Mouse (Mus musculus) forebrain, embryonic 15.5 days (tissue): ENCODE results near the gene Timm44. TPM values are rescaled to one million over a fixed set of nuclear protein-coding genes. Genes with fewer than 3 reads are reported as not detected.

Experiments
- ATAC-seq: fragments of 200-750 bp; cut with Nextera tagmentation; replicated peaks from 2 replicates; pipeline ENCODE4 v1.8.0; 2017; ENCODE audit warnings: mild to moderate bottlenecking, moderate TSS enrichment, moderate library complexity
- H3K27ac ChIP-seq: fragments of 300-500 bp; sonication (generic); replicated peaks from 2 replicates; pipeline ENCODE4 v1.5.1; 2015; ENCODE audit warnings: mild to moderate bottlenecking, inconsistent platforms
- H3K27me3 ChIP-seq: fragments of 300-500 bp; sonication (generic); 2 replicates; pipeline ENCODE4 v1.6.1; 2015; ENCODE audit warnings: inconsistent platforms
- H3K36me3 ChIP-seq: fragments of 300-500 bp; sonication (generic); 2 replicates; pipeline ENCODE4 v1.6.1; 2015; ENCODE audit warnings: mild to moderate bottlenecking, inconsistent platforms
- H3K4me1 ChIP-seq: fragments of 300-500 bp; sonication (generic); 2 replicates; pipeline ENCODE4 v1.6.1; 2015; ENCODE audit warnings: inconsistent platforms
- H3K4me2 ChIP-seq: fragments of 300-500 bp; sonication (generic); replicated peaks from 2 replicates; pipeline ENCODE4 v1.6.1; 2015; ENCODE audit warnings: mild to moderate bottlenecking, inconsistent platforms
- H3K4me3 ChIP-seq: fragments of 300-500 bp; sonication (generic); 2 replicates; pipeline ENCODE4 v1.5.1; 2015; ENCODE audit warnings: mild to moderate bottlenecking, inconsistent platforms
- H3K9ac ChIP-seq: fragments of 300-500 bp; sonication (generic); replicated peaks from 2 replicates; pipeline ENCODE4 v1.6.1; 2015; ENCODE audit warnings: mild to moderate bottlenecking, inconsistent platforms
- H3K9me3 ChIP-seq: fragments of 300-500 bp; sonication (generic); 2 replicates; pipeline ENCODE4 v1.6.1; 2016; ENCODE audit warnings: inconsistent platforms
- WGBS: fragments of 180-500 bp; shearing (Covaris S2); methylation state at CpG from one replicate; pipeline ENCODE4 v1.1.7; 2015; ENCODE audit warnings: mixed read lengths; 5-methylcytosine and 5-hydroxymethylcytosine counted together
- polyA plus RNA-seq: library from polyadenylated mRNA; unstranded; fragments of >200 nt; fragmentation: Nextera tagmentation; extraction: Ambion mirVana; gene quantifications from 2 replicates; pipeline ENCODE4 v1.2.1, GENCODE M21; 2015

The Timm44 gene
- polyA plus RNA-seq, 1 experiment from 2014 or later: 43.3 TPM

DNA sequence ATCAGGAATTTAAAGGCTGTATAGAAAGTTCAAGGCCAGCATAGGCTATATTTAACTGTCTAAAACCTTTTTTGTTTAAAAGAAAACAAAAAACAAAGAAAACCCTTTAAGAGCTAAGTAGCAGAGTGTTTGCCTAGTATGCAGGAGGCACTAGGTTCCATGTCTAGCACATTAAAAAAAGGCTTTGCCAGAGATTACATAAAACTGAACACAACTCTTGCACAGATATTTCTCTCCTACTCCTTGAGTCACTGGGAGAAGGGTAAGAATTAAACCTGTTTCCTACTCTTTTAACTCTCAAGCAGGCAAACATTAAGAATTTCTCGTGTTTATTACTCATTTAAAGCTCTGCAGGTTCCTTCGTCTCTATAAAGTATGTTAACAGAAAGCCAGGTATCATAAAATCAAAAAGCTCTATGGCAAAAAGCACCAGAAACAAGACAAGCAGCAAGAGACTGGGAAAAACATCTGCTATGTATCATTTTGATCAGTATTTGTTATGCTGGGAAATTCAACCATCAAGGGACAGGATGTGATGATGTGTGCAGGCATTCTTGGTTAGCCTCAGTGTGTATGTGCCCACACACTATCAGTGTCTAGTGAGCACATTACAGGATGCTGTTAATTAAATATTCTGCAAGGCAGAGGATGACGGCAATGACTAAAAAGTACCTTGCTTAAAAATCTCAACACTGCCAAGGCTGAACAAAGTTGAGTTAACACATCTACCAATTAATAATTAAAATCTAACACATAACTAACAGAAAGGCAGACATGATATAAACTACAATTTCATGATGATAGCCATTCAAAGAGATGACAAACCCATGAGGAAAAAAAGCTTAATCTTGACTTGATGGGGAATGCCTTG is 37.8 kb upstream of the Timm44 start:
- H3K9ac ChIP-seq: no peak overlapping the region
- no peak overlapping the region for H3K4me3 ChIP-seq
- ATAC-seq: no peak
- no peak overlapping the region for H3K4me2 ChIP-seq
- no peaks in the 10 kb centered on the region for H3K9me3 ChIP-seq
- 74% methylated on average over 3 of the region's 3 CpGs for WGBS
- H3K36me3 ChIP-seq: peaks cover 28% of the 10 kb centered on the region
- no peak overlapping the region for H3K27ac ChIP-seq
- 0 out of 2 replicates have a peak, but pooled peaks cover 5% of the 10 kb centered on the region for H3K4me1 ChIP-seq
- H3K27me3 ChIP-seq: no peaks in the 10 kb centered on the region

GRCm38 (mm10) chr8:4312104-4312503 is 36.4 kb upstream of the Timm44 start:
- no peak for ATAC-seq
- H3K4me1 ChIP-seq: 0 out of 2 replicates have a peak, but pooled peaks cover 2% of the 10 kb centered on the region

GRCm38 (mm10) chr8:4305838-4306237 is 30.1 kb upstream of the Timm44 start:
- no peaks in the 10 kb centered on the region for H3K4me1 ChIP-seq
- H3K4me3 ChIP-seq: no peak overlapping the region
- H3K9ac ChIP-seq: no peak overlapping the region
- H3K27ac ChIP-seq: no peak overlapping the region
- no peak for ATAC-seq
- 94% methylated on average over 2 of the region's 2 CpGs for WGBS
- H3K4me2 ChIP-seq: no peak overlapping the region
- no peaks in the 10 kb centered on the region for H3K9me3 ChIP-seq
- H3K27me3 ChIP-seq: no peaks in the 10 kb centered on the region
- H3K36me3 ChIP-seq: peaks cover 91% of the 10 kb centered on the region

More at GRCm38 (mm10) chr8:4312104-4312503, 36.4 kb upstream of the Timm44 start:
- H3K36me3 ChIP-seq: peaks cover 40% of the 10 kb centered on the region
- H3K4me3 ChIP-seq: no peak overlapping the region
- H3K9ac ChIP-seq: no peak overlapping the region
- no peak overlapping the region for H3K4me2 ChIP-seq
- H3K27me3 ChIP-seq: no peaks in the 10 kb centered on the region
- H3K27ac ChIP-seq: no peak overlapping the region
- no peaks in the 10 kb centered on the region for H3K9me3 ChIP-seq

- Histone ChIP-seq H3K9ac (no peak overlapping the region), H3K27ac (no peak overlapping the region), H3K4me1 (no peaks in the 10 kb centered on the region), H3K4me2 (no peak overlapping the region), H3K4me3 (no peak overlapping the region), H3K36me3 (peaks cover 89% of the 10 kb centered on the region), H3K9me3 (no peaks in the 10 kb centered on the region), H3K27me3 (no peaks in the 10 kb centered on the region)
- ATAC-seq: no peak
- WGBS: 84% methylated on average over 3 of the region's 3 CpGs
Observed at GRCm38 (mm10) chr8:4304124-4304547, 28.4 kb upstream of the Timm44 start.

DNA sequence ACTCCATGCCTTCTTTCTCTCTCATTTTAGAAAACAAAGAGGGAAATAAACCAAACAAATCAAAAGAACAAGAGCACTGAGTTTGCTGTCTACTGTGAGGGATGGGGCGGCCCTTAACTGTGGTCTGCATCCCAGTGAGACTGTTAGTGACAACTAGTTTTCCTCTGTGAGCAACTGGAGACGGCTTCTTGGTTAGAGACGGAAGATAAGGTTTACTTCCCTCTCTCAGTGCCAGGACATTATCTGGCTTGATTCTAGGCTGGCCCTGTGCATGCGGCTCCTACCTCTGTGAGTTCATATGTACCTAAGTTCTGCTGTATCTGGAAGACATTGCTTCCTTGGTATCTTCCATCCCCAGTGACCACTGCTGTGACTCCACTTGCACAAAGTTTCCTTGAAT is 22.1 kb upstream of the Timm44 start:
- H3K4me3 ChIP-seq: no peak overlapping the region
- ATAC-seq: no peak
- H3K27me3 ChIP-seq: no peaks in the 10 kb centered on the region
- 96% methylated on average over 4 of the region's 4 CpGs for WGBS
- H3K9ac ChIP-seq: no peak overlapping the region
- H3K9me3 ChIP-seq: no peaks in the 10 kb centered on the region
- H3K4me1 ChIP-seq: no peaks in the 10 kb centered on the region
- peaks cover 88% of the 10 kb centered on the region for H3K36me3 ChIP-seq
- no peak overlapping the region for H3K4me2 ChIP-seq
- H3K27ac ChIP-seq: no peak overlapping the region

- no peak overlapping the region for H3K4me2 ChIP-seq
- ATAC-seq: no peak
- H3K36me3 ChIP-seq: peaks cover 89% of the 10 kb centered on the region
Observed at GRCm38 (mm10) chr8:4292738-4293137, 17.0 kb upstream of the Timm44 start.

GRCm38 (mm10) chr8:4276111-4276465 is 375 bp upstream of the Timm44 start:
- peak overlapping the region; percentile 63 for H3K4me3 ChIP-seq
- no peaks in the 10 kb centered on the region for H3K27me3 ChIP-seq
- H3K9ac ChIP-seq: peak overlapping the region; percentile 63
- ATAC-seq: no peak; the same call in 1 of the 2 replicates
- no peaks in the 10 kb centered on the region for H3K9me3 ChIP-seq
- H3K36me3 ChIP-seq: peaks cover 13% of the 10 kb centered on the region; the same call in 1 of the 2 replicates
- 29% methylated on average over 9 of the region's 9 CpGs for WGBS
- H3K4me2 ChIP-seq: peak overlapping the region; percentile 74
- H3K27ac ChIP-seq: peak overlapping the region; percentile 82
- H3K4me1 ChIP-seq: peaks cover 16% of the 10 kb centered on the region

More at GRCm38 (mm10) chr8:4292738-4293137, 17.0 kb upstream of the Timm44 start:
- Histone ChIP-seq H3K4me1 (no peaks in the 10 kb centered on the region), H3K9ac (no peak overlapping the region), H3K27ac (no peak overlapping the region), H3K4me3 (no peak overlapping the region), H3K9me3 (no peaks in the 10 kb centered on the region), H3K27me3 (no peaks in the 10 kb centered on the region)
- 86% methylated on average over 5 of the region's 5 CpGs for WGBS

DNA sequence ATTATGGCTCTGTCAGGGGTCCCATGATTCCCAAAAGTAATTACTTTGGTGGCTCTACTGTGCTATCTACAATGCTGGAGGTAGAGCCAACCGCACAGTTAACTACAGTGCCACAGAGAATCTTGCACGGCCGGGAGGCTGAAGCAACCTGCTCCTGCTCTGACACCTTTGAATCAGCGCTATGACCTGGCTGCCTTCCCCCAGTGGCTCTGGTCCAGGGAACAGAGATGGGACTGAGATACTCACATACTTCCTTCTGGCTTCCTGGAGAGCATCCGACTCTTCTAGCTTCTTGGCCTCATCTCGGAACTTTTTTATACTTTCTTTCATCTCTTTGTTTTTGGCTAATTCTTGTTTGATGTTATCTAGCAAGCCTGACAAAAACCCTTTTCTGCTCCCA is 6.1 kb downstream of the Timm44 start:
- H3K9me3 ChIP-seq: no peaks in the 10 kb centered on the region
- peaks cover 69% of the 10 kb centered on the region for H3K36me3 ChIP-seq
- no peak overlapping the region for H3K9ac ChIP-seq
- H3K4me3 ChIP-seq: no peak overlapping the region
- no peak for ATAC-seq
- WGBS: 88% methylated on average over 6 of the region's 6 CpGs
- H3K4me1 ChIP-seq: peaks cover 3% of the 10 kb centered on the region
- H3K27ac ChIP-seq: no peak overlapping the region
- no peaks in the 10 kb centered on the region for H3K27me3 ChIP-seq
- no peak overlapping the region for H3K4me2 ChIP-seq

DNA sequence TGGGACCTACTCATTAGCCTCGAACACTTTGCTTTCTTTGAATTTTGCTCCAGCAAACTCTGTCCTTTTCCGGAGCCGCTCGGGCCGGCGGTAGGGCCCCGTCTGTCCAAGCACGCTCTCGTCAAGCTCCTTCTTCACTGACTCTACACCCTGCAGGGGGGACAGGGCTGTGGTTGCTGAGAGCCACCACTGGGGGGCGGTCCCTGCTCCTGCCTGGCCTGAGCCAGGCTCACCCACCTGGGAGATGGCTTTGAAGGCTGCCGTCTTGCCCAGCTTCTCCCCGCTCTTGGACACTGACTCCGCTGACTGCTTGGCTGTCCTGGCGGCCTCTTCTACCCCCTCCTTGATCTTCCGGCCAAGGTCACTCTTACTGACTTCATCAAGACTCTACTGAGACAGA is 8.1 kb downstream of the Timm44 start:
- Histone ChIP-seq H3K4me2 (no peak overlapping the region), H3K27ac (no peak overlapping the region), H3K9me3 (no peaks in the 10 kb centered on the region), H3K4me1 (no peaks in the 10 kb centered on the region), H3K9ac (no peak overlapping the region), H3K36me3 (peaks cover 81% of the 10 kb centered on the region), H3K27me3 (no peaks in the 10 kb centered on the region), H3K4me3 (no peak overlapping the region)
- peak; percentile 55; the same call in 1 of the 2 replicates for ATAC-seq
- WGBS: 76% methylated on average over 15 of the region's 15 CpGs

GRCm38 (mm10) chr8:4265160-4265914 is 10.4 kb downstream of the Timm44 start:
- H3K36me3 ChIP-seq: peaks cover 92% of the 10 kb centered on the region
- no peaks in the 10 kb centered on the region for H3K9me3 ChIP-seq

GRCm38 (mm10) chr8:4263105-4263791 is 12.5 kb downstream of the Timm44 start:
- Histone ChIP-seq H3K4me2 (no peak overlapping the region), H3K9me3 (no peaks in the 10 kb centered on the region), H3K36me3 (peaks cover 76% of the 10 kb centered on the region), H3K27ac (no peak overlapping the region), H3K4me1 (peaks cover 8% of the 10 kb centered on the region), H3K4me3 (no peak overlapping the region), H3K27me3 (no peaks in the 10 kb centered on the region), H3K9ac (no peak overlapping the region)
- WGBS: 90% methylated on average over 8 of the region's 8 CpGs
- ATAC-seq: no peak

More at GRCm38 (mm10) chr8:4265160-4265914, 10.4 kb downstream of the Timm44 start:
- Histone ChIP-seq H3K27ac (no peak overlapping the region), H3K27me3 (no peaks in the 10 kb centered on the region), H3K4me2 (no peak overlapping the region), H3K4me3 (no peak overlapping the region), H3K4me1 (no peaks in the 10 kb centered on the region), H3K9ac (no peak overlapping the region)
- 90% methylated on average over 15 of the region's 15 CpGs for WGBS
- ATAC-seq: no peak

DNA sequence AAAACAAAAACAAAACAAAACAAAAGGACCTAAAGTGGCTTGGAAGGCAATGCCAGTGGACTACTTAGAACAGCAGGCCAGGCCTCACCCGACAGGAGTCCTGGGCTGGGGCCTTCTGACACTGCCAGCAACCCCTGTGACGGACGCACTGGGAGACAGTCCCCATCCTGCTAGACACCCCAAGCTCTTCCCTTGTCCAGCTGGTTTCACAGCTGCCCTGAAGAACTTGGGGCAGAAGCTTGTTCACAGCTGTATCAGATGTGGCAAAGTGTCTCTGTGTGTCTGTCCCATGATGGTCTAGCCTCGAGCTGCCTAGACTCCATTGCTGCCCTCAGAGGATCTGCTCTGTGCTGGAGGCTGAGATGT is 15.9 kb downstream of the Timm44 start:
- H3K4me3 ChIP-seq: no peak overlapping the region
- WGBS: 84% methylated on average over 4 of the region's 4 CpGs
- peak overlapping the region; percentile 96 for H3K27ac ChIP-seq
- H3K4me2 ChIP-seq: no peak overlapping the region
- peaks cover 63% of the 10 kb centered on the region for H3K36me3 ChIP-seq
- no peaks in the 10 kb centered on the region for H3K27me3 ChIP-seq
- no peak overlapping the region for H3K9ac ChIP-seq
- ATAC-seq: no peak
- H3K9me3 ChIP-seq: no peaks in the 10 kb centered on the region
- peaks cover 36% of the 10 kb centered on the region for H3K4me1 ChIP-seq
